Mouse (Mus musculus) C2C12 (cell line): ENCODE measurements around the gene Pigf. TPM values are rescaled to one million over a fixed set of nuclear protein-coding genes. Genes with fewer than 3 reads are reported as not detected.

Experiments used
- H3K27me3 ChIP-seq: one replicate; pipeline ENCODE4 v1.6.1; 2011; ENCODE audit not compliant: control insufficient read depth, insufficient read depth, insufficient read length
- H3K36me3 ChIP-seq: one replicate; pipeline ENCODE4 v1.6.1; 2011; ENCODE audit not compliant: control insufficient read depth, insufficient read depth
- H3K4me3 ChIP-seq: one replicate; pipeline ENCODE4 v1.5.1; 2011; ENCODE audit warnings: mild to moderate bottlenecking, control low read depth; ENCODE audit not compliant: poor library complexity, insufficient read depth, severe bottlenecking
- H3K79me2 ChIP-seq: one replicate; pipeline ENCODE4 v1.6.1; 2011; ENCODE audit not compliant: control insufficient read depth, insufficient read depth
- H3K79me3 ChIP-seq: one replicate; pipeline ENCODE4 v1.6.1; 2011; ENCODE audit warnings: low read depth, control low read depth
- H3ac ChIP-seq: one replicate; pipeline ENCODE3; 2011; ENCODE audit warnings: low read depth; ENCODE audit not compliant: control insufficient read depth, insufficient read length
- CEBPB ChIP-seq: IDR thresholded peaks from one replicate; pipeline ENCODE4 v1.6.1; 2011; ENCODE audit warnings: low read depth, mild to moderate bottlenecking, control low read depth, moderate library complexity
- CTCF ChIP-seq: IDR thresholded peaks from one replicate; pipeline ENCODE4 v1.5.1; 2011; ENCODE audit not compliant: control insufficient read depth, insufficient read depth, insufficient read length
- FOSL1 ChIP-seq: IDR thresholded peaks from one replicate; pipeline ENCODE4 v1.8.0; 2011; ENCODE audit warnings: mild to moderate bottlenecking, low read length; ENCODE audit not compliant: poor library complexity, insufficient read depth, severe bottlenecking
- MAX ChIP-seq: IDR thresholded peaks from one replicate; pipeline ENCODE4 v1.6.1; 2011; ENCODE audit warnings: mild to moderate bottlenecking, control low read depth
- MYOD1 ChIP-seq: IDR thresholded peaks from one replicate; pipeline ENCODE4 v1.6.1; 2011; ENCODE audit warnings: low read depth; ENCODE audit not compliant: control insufficient read depth, insufficient read length
- MYOG ChIP-seq: IDR thresholded peaks from one replicate; pipeline ENCODE4 v1.6.1; 2011; ENCODE audit not compliant: control insufficient read depth, insufficient read length; ENCODE audit errors: extremely low read depth
- USF1 ChIP-seq: IDR thresholded peaks from one replicate; pipeline ENCODE4 v1.6.1; 2011; ENCODE audit warnings: low read depth, mild to moderate bottlenecking, control low read depth, moderate library complexity
- polyA plus RNA-seq: library from polyadenylated mRNA; unstranded; fragments of >200 nt; fragmentation: generic; extraction: Trizol; gene quantifications from one replicate; pipeline ENCODE4 v1.2.1, GENCODE M21; 2012; ENCODE audit warnings: missing spikeins

Pigf gene
- polyA plus RNA-seq, 1 experiment, result 29.5 TPM

DNA sequence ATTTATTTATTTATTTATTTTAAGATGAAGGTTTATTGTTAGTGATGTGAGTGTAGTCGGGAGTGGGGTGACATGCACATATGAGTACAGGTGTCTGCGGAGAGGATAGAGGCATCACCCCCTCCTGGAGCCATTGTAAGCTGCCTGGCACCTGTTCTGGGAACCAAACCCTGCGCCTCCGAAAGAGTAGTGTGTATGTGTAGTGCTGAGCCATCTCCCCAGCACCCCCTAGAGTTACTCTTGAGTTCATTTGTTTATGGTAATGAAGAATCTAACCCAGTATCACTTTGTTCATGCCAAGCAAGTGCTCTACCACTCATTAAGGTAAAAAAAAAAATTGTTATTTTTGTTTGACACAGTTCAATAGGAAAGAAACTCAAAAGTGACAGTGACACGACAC lies 37.0 kb downstream of the Pigf start:
- TF ChIP-seq CEBPB (no peak), CTCF (no peak), MYOD1 (no peak)
- Histone ChIP-seq H3K36me3 (peaks cover 4% of the 10 kb centered on the region), H3K79me3 (peaks cover 2% of the 10 kb centered on the region), H3ac (no peak overlapping the region), H3K27me3 (no peaks in the 10 kb centered on the region), H3K79me2 (no peaks in the 10 kb centered on the region), H3K4me3 (no peak overlapping the region)

DNA sequence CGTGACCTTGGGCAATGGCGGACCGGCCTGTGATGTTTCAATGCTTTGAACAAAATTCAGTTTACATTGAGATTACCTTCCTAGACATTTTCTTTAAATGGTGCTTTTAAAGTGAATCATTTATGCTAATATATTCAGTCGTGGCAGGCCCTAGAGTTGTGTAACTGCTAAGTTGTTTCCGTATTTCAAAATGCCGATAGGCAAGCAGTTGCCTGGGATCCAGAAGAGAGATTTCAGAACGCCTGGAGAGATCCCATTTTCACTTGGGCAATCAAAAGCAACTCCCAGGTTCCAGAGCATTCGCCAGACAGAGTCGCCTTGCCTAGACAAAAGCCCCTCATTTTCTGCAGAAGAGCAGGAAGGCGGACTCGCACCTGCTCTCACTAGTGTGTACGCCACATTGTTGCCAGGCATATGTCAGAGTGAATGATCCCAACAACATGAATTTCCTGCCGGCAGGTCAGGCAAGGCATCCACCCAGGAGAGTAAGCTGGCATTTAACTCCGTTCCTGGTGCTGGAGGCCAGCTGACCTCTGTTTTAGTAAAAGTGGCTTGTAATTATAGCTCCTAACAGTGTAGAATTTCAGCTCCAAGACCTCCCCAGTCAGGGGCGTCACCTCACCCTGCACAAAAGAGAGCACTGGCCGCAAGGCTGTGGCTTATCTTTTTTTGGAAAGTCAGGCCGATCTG lies 38.6 kb downstream of the Pigf start:
- Histone ChIP-seq H3ac (no peak overlapping the region), H3K79me2 (no peaks in the 10 kb centered on the region), H3K79me3 (peaks cover 2% of the 10 kb centered on the region), H3K27me3 (no peaks in the 10 kb centered on the region), H3K4me3 (no peak overlapping the region), H3K36me3 (peaks cover 4% of the 10 kb centered on the region)
- TF ChIP-seq MYOG, result no peak
- TF ChIP-seq CTCF, result no peak
- TF ChIP-seq FOSL1, result no peak
- TF ChIP-seq CEBPB, result no peak
- TF ChIP-seq USF1, result no peak
- no peak for TF ChIP-seq MYOD1
- TF ChIP-seq MAX, result no peak

DNA sequence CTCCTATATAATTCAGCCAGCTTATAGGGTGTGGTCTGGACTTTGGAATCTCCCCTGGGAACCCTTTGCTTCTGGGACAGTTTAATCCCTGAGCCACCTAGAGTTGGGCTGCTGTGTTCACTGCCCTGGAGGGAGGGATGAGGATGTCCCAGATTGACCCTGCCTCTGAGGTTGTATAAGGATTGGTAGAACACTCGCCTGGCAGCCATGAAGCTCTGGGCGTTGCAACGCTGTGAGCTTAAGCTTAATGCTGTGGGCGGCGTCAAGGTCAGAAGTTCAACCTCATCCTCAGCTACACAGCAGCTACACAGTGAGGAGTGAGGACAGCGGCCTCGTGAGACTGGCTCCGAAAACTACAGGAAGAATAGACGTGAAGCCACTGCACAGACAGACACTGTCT lies 42.7 kb downstream of the Pigf start:
- peaks cover 14% of the 10 kb centered on the region for H3K36me3 ChIP-seq
- no peak overlapping the region for H3K4me3 ChIP-seq
- no peaks in the 10 kb centered on the region for H3K79me3 ChIP-seq
- no peaks in the 10 kb centered on the region for H3K27me3 ChIP-seq
- TF ChIP-seq MAX (no peak), MYOG (no peak), USF1 (no peak), CEBPB (no peak), FOSL1 (no peak), MYOD1 (no peak), CTCF (no peak)
- no peak overlapping the region for H3ac ChIP-seq
- no peaks in the 10 kb centered on the region for H3K79me2 ChIP-seq

DNA sequence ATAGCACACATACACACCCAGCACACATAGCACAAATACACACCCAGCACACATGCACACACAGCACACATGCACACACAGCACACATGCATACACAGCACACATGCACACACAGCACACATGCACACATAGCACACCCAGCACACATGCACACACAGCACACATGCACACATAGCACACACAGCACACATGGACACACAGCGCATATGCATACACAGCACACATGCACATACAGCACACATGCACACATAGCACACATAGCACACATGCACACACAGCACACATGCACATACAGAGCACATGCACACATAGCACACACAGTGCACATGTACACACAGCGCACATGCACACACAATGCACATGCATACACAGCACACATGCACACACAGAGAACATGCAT lies 43.5 kb downstream of the Pigf start:
- no peak for TF ChIP-seq CEBPB
- TF ChIP-seq MYOD1, result no peak
- TF ChIP-seq MYOG, result no peak
- no peak for TF ChIP-seq CTCF
- TF ChIP-seq USF1, result no peak
- TF ChIP-seq MAX, result no peak
- no peak for TF ChIP-seq FOSL1
- H3K36me3 ChIP-seq, result peaks cover 10% of the 10 kb centered on the region

DNA sequence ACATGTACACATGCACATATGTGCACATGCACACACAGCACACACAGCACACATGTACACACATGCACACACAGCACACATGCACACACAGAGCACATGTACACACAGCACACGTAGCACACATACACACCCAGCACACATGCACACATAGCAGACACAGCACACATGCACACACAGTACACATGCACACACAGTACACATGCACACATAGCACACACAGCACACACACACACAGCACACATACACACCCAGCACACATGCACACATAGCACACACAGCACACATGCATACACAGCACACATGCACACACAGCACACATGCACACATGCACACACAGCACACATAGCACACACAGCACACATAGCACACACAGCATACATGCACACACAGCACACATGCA lies 44.0 kb downstream of the Pigf start:
- Histone ChIP-seq H3K79me2 (no peaks in the 10 kb centered on the region), H3K79me3 (no peaks in the 10 kb centered on the region), H3ac (no peak overlapping the region), H3K36me3 (peaks cover 10% of the 10 kb centered on the region), H3K27me3 (no peaks in the 10 kb centered on the region), H3K4me3 (no peak overlapping the region)
- TF ChIP-seq FOSL1 (no peak), MYOD1 (no peak), MAX (no peak), CEBPB (no peak), USF1 (no peak), CTCF (no peak), MYOG (no peak)

More for the DNA sequence above, 43.5 kb downstream of the Pigf start:
- Histone ChIP-seq H3K79me2 (no peaks in the 10 kb centered on the region), H3ac (no peak overlapping the region), H3K4me3 (no peak overlapping the region), H3K27me3 (no peaks in the 10 kb centered on the region), H3K79me3 (no peaks in the 10 kb centered on the region)

DNA sequence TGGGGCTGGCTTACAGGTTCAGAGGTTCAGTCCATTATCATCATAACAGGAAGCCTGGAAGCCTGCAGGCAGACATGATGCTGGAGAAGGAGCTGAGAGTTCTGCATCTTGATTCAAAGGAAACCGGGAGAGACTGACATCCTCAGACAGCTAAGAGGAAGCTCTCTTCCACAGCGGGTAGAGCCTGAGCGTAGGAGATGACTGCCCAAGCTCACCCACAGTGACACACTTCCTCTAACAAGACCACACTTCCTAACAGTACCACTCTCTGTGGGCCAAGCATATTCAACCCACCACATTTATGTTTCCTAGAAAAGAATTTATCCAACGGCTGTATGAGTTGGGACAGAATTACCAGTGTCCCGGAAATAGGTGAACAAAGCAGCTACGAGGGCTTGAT lies 46.7 kb downstream of the Pigf start:
- no peaks in the 10 kb centered on the region for H3K79me2 ChIP-seq
- no peak overlapping the region for H3ac ChIP-seq
- peaks cover 10% of the 10 kb centered on the region for H3K36me3 ChIP-seq

More for the DNA sequence above, 46.7 kb downstream of the Pigf start:
- Histone ChIP-seq H3K27me3 (no peaks in the 10 kb centered on the region), H3K79me3 (no peaks in the 10 kb centered on the region), H3K4me3 (no peak overlapping the region)
- TF ChIP-seq USF1, result no peak
- TF ChIP-seq MYOG, result no peak
- TF ChIP-seq CEBPB, result no peak
- no peak for TF ChIP-seq CTCF
- no peak for TF ChIP-seq FOSL1
- TF ChIP-seq MAX, result no peak
- TF ChIP-seq MYOD1, result no peak
